Mouse (Mus musculus) thymus, postnatal 4 days (tissue): ENCODE data around the gene Copa.

Source experiments
- DNase-seq: peaks from one replicate; pipeline ENCODE4 v3.0.0; 2021

Copa gene

GRCm38 (mm10) chr1:172094295-172094694 is 12.0 kb downstream of the Copa start:
- no peak for DNase-seq

GRCm38 (mm10) chr1:172095202-172095601 is 12.9 kb downstream of the Copa start:
- DNase-seq = no peak

GRCm38 (mm10) chr1:172099325-172100033 is 17.1 kb downstream of the Copa start:
- DNase-seq = no peak

- DNase-seq = no peak
These were observed 21.3 kb downstream of the Copa start for GRCm38 (mm10) chr1:172103619-172104018.

GRCm38 (mm10) chr1:172105101-172105500 is 22.8 kb downstream of the Copa start:
- no peak for DNase-seq

- no peak for DNase-seq
These were observed 25.6 kb downstream of the Copa start for GRCm38 (mm10) chr1:172107777-172108477.

- DNase-seq = no peak
These were observed 34.6 kb downstream of the Copa start for GRCm38 (mm10) chr1:172116948-172117347.

GRCm38 (mm10) chr1:172119100-172119499 is 36.8 kb downstream of the Copa start:
- DNase-seq = no peak

GRCm38 (mm10) chr1:172119720-172120119 is 37.4 kb downstream of the Copa start:
- DNase-seq = peak; percentile 35

GRCm38 (mm10) chr1:172122671-172123070 is 40.3 kb downstream of the Copa start:
- DNase-seq = no peak

GRCm38 (mm10) chr1:172124572-172124971 is 42.2 kb downstream of the Copa start:
- DNase-seq = no peak

- peak; percentile 82 for DNase-seq
These were observed 44.3 kb downstream of the Copa start, which contains the start of gene Pex19 for GRCm38 (mm10) chr1:172126376-172127347. Gene Pex19, plus strand, starts transcription at chr1:172126755.

- no peak for DNase-seq
These were observed 45.2 kb downstream of the Copa start for GRCm38 (mm10) chr1:172127487-172127886.

GRCm38 (mm10) chr1:172128563-172128962 is 46.2 kb downstream of the Copa start:
- DNase-seq = no peak

- DNase-seq = no peak
These were observed 46.8 kb downstream of the Copa start for GRCm38 (mm10) chr1:172129108-172129507.

- no peak for DNase-seq
These were observed 47.5 kb downstream of the Copa start for GRCm38 (mm10) chr1:172129780-172130179.

GRCm38 (mm10) chr1:172132319-172132718 is 50.0 kb downstream of the Copa start:
- DNase-seq = no peak

- no peak for DNase-seq
These were observed 51.2 kb downstream of the Copa start for GRCm38 (mm10) chr1:172133535-172133934.

GRCm38 (mm10) chr1:172134072-172134471 is 51.7 kb downstream of the Copa start:
- DNase-seq = no peak

GRCm38 (mm10) chr1:172140160-172140559 is 57.8 kb downstream of the Copa start:
- no peak for DNase-seq

GRCm38 (mm10) chr1:172140825-172141224 is 58.5 kb downstream of the Copa start:
- DNase-seq = no peak

- no peak for DNase-seq
These were observed 59.2 kb downstream of the Copa start for GRCm38 (mm10) chr1:172141529-172141928.

- peak; percentile 70 for DNase-seq
These were observed 61.2 kb downstream of the Copa start for GRCm38 (mm10) chr1:172143570-172143969.
